Mouse (Mus musculus): Measurements from ENCODE around the gene Tlk1. TPM values are rescaled to one million over a fixed set of nuclear protein-coding genes. Genes with fewer than 3 reads are reported as not detected.

Gene Tlk1
- polyA plus RNA-seq, 1 experiment from 2014 or later: 25.0 TPM

DNA sequence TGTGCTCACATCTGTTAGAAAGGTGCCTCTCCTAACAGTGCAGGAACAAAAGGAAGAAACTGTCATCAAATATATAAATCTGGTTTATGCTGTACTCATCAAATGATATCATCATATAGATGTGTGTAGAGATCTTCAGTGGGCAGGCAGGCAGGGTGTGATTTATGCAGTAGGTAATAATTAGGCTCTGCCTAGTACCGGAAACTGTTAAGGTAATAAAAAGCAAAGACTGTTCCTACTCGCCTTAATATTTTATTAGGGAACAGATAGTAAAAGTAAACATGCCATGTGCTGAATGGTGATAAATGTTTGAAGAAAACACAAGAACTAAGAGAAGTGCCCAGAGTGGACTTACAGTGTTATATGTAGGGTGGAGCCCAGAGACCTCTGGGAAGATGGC, 143.2 kb downstream of the Tlk1 start:
- ATAC-seq (ENCODE audit: low FRiP score, low TSS enrichment): no peak
- H3K36me3 ChIP-seq (ENCODE audit: insufficient read depth, low read length): peaks cover 64% of the 10 kb centered on the region
- WGBS: 61% methylated on average over 2 of the region's 2 CpGs
- no peak overlapping the region for H3K4me3 ChIP-seq (ENCODE audit: low read length)
- H3K4me1 ChIP-seq (ENCODE audit: insufficient read depth, low read length): no peaks in the 10 kb centered on the region
- no peak overlapping the region for H3K4me2 ChIP-seq (replicated peaks; ENCODE audit: low read depth, low read length)
- no peak overlapping the region for H3K9ac ChIP-seq (replicated peaks; ENCODE audit: low read length)
- H3K27me3 ChIP-seq (ENCODE audit: insufficient read depth, low read length): no peaks in the 10 kb centered on the region
- no peaks in the 10 kb centered on the region for H3K9me3 ChIP-seq (ENCODE audit: low read length)
- H3K27ac ChIP-seq (ENCODE audit: low read length): no peak overlapping the region

DNA sequence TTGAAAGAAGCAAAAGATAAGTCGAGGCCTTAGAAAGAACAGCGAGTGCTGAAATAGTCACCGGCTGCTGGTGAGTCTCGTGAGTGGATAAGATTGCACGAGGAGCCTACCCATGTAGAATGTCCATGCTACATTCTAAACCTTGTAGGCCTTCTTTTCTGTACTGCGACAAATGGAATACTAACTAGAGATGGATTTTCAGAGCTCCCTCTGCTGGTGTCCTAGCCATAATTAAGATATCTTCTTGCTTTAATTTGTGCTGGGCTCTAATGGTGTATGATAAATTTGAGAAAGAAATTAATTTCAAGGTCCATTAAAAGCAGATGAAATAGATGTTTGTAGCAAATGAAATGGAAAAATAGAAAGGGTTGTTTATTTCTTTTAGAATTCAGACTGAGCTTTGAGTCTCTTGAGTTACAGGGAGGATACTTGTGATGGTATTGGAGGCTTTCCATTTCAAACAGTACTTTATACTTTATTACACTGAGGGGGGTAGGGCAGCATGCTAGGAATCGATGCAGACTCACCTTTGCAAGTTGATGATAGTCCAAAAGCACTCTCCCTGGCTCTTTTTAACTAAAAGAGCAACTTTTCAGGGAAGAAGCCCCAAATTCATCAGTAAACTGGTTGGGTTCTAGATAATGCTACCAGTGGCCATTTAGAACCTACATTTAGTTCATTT, 151.9 kb downstream of the Tlk1 start:
- no peak overlapping the region for H3K4me2 ChIP-seq (replicated peaks; ENCODE audit: low read depth, low read length)
- no peaks in the 10 kb centered on the region for H3K4me1 ChIP-seq (ENCODE audit: insufficient read depth, low read length)
- no peak overlapping the region for H3K4me3 ChIP-seq (ENCODE audit: low read length)
- 81% methylated on average over 7 of the region's 7 CpGs for WGBS
- no peaks in the 10 kb centered on the region for H3K9me3 ChIP-seq (ENCODE audit: low read length)
- H3K9ac ChIP-seq (replicated peaks; ENCODE audit: low read length): no peak overlapping the region
- ATAC-seq (ENCODE audit: low FRiP score, low TSS enrichment): no peak
- peaks cover 7% of the 10 kb centered on the region for H3K36me3 ChIP-seq (ENCODE audit: insufficient read depth, low read length)
- no peak overlapping the region for H3K27ac ChIP-seq (ENCODE audit: low read length)
- H3K27me3 ChIP-seq (ENCODE audit: insufficient read depth, low read length): no peaks in the 10 kb centered on the region

GRCm38 (mm10) chr2:70672476-70672875, 153.1 kb downstream of the Tlk1 start:
- Histone ChIP-seq H3K4me1 (ENCODE audit: insufficient read depth, low read length) (peaks cover 1% of the 10 kb centered on the region; the same call in 1 of the 2 replicates), H3K9ac (replicated peaks; ENCODE audit: low read length) (no peak overlapping the region), H3K9me3 (ENCODE audit: low read length) (no peaks in the 10 kb centered on the region), H3K27me3 (ENCODE audit: insufficient read depth, low read length) (no peaks in the 10 kb centered on the region), H3K36me3 (ENCODE audit: insufficient read depth, low read length) (no peaks in the 10 kb centered on the region), H3K4me2 (replicated peaks; ENCODE audit: low read depth, low read length) (no peak overlapping the region), H3K27ac (ENCODE audit: low read length) (no peak overlapping the region), H3K4me3 (ENCODE audit: low read length) (no peak overlapping the region)
- 77% methylated on average over 2 of the region's 2 CpGs for WGBS
- no peak for ATAC-seq (ENCODE audit: low FRiP score, low TSS enrichment)

DNA sequence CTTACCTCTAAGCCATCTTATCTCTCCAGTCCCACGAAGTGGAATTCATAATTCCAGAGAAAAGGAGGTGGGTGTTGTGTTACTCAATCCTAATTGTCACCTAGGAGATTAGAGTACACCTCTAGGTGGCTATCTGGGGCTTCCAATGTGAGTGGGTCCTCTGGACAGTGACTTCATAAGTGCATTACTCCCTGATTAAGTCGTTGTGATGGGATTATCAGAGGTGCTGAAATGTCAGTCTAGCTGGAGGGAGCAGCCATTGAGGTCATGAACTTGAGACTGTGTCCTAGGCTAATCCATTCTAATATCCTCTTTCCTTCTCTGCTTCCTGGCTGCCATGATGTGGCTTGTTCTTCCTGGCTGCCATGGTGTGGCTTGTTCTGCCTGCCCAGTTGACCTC, 155.6 kb downstream of the Tlk1 start:
- 54% methylated on average over 2 of the region's 2 CpGs for WGBS
- H3K4me3 ChIP-seq (ENCODE audit: low read length): no peak overlapping the region
- H3K4me2 ChIP-seq (replicated peaks; ENCODE audit: low read depth, low read length): no peak overlapping the region

GRCm38 (mm10) chr2:70669241-70669640, 156.3 kb downstream of the Tlk1 start:
- no peak overlapping the region for H3K4me2 ChIP-seq (replicated peaks; ENCODE audit: low read depth, low read length)
- H3K4me1 ChIP-seq (ENCODE audit: insufficient read depth, low read length): peaks cover 7% of the 10 kb centered on the region; the same call in 1 of the 2 replicates
- WGBS: 90% methylated on average over 2 of the region's 2 CpGs
- no peak for ATAC-seq (ENCODE audit: low FRiP score, low TSS enrichment)
- H3K9me3 ChIP-seq (ENCODE audit: low read length): no peaks in the 10 kb centered on the region
- no peak overlapping the region for H3K27ac ChIP-seq (ENCODE audit: low read length)
- H3K27me3 ChIP-seq (ENCODE audit: insufficient read depth, low read length): no peaks in the 10 kb centered on the region
- H3K36me3 ChIP-seq (ENCODE audit: insufficient read depth, low read length): 0 out of 2 replicates have a peak, but pooled peaks cover 3% of the 10 kb centered on the region
- no peak overlapping the region for H3K9ac ChIP-seq (replicated peaks; ENCODE audit: low read length)
- H3K4me3 ChIP-seq (ENCODE audit: low read length): no peak overlapping the region

More for the DNA sequence above, 155.6 kb downstream of the Tlk1 start:
- ATAC-seq (ENCODE audit: low FRiP score, low TSS enrichment): no peak
- Histone ChIP-seq H3K36me3 (ENCODE audit: insufficient read depth, low read length) (0 out of 2 replicates have a peak, but pooled peaks cover 3% of the 10 kb centered on the region), H3K27ac (ENCODE audit: low read length) (no peak overlapping the region), H3K9ac (replicated peaks; ENCODE audit: low read length) (no peak overlapping the region), H3K27me3 (ENCODE audit: insufficient read depth, low read length) (no peaks in the 10 kb centered on the region), H3K4me1 (ENCODE audit: insufficient read depth, low read length) (peaks cover 7% of the 10 kb centered on the region; the same call in 1 of the 2 replicates), H3K9me3 (ENCODE audit: low read length) (no peaks in the 10 kb centered on the region)

- no peaks in the 10 kb centered on the region for H3K9me3 ChIP-seq (ENCODE audit: low read length)
- H3K9ac ChIP-seq (replicated peaks; ENCODE audit: low read length): no peak overlapping the region
- H3K36me3 ChIP-seq (ENCODE audit: insufficient read depth, low read length): 0 out of 2 replicates have a peak, but pooled peaks cover 3% of the 10 kb centered on the region
- H3K4me2 ChIP-seq (replicated peaks; ENCODE audit: low read depth, low read length): no peak overlapping the region
- no peaks in the 10 kb centered on the region for H3K27me3 ChIP-seq (ENCODE audit: insufficient read depth, low read length)
- no peak overlapping the region for H3K27ac ChIP-seq (ENCODE audit: low read length)
- H3K4me3 ChIP-seq (ENCODE audit: low read length): no peak overlapping the region
- no peak for ATAC-seq (ENCODE audit: low FRiP score, low TSS enrichment)
- WGBS: 86% methylated on average over 7 of the region's 7 CpGs
- peaks cover 23% of the 10 kb centered on the region for H3K4me1 ChIP-seq (ENCODE audit: insufficient read depth, low read length)
Measured at GRCm38 (mm10) chr2:70667016-70667415, 158.5 kb downstream of the Tlk1 start.

DNA sequence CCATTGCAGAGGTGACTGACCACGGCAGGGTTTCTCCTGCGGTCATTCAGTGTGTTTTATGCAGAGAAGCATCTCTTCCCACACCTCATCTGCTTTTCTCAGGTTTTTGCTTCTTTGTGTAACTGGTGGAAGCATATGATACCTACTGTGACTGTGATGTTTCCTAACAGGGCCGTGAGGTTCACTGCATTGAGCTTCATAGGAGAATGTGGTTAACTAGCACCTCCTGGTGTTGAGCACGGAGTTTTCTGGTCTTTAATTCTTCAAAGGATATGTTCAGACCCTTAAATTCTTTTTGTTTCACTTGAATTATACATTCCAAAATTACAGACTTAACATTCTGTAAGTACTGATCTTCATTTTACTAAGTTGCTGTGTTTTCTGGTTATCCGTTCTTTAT, 161.8 kb downstream of the Tlk1 start:
- H3K27me3 ChIP-seq (ENCODE audit: insufficient read depth, low read length): no peaks in the 10 kb centered on the region
- no peak overlapping the region for H3K27ac ChIP-seq (ENCODE audit: low read length)
- peaks cover 28% of the 10 kb centered on the region for H3K4me1 ChIP-seq (ENCODE audit: insufficient read depth, low read length)
- no peaks in the 10 kb centered on the region for H3K9me3 ChIP-seq (ENCODE audit: low read length)
- no peak overlapping the region for H3K4me2 ChIP-seq (replicated peaks; ENCODE audit: low read depth, low read length)
- H3K9ac ChIP-seq (replicated peaks; ENCODE audit: low read length): no peak overlapping the region
- H3K4me3 ChIP-seq (ENCODE audit: low read length): no peak overlapping the region
- 0 out of 2 replicates have a peak, but pooled peaks cover 3% of the 10 kb centered on the region for H3K36me3 ChIP-seq (ENCODE audit: insufficient read depth, low read length)
- ATAC-seq (ENCODE audit: low FRiP score, low TSS enrichment): no peak
- WGBS: 75% methylated on average over 5 of the region's 5 CpGs

Other genes starting within 250 kb of the Tlk1 start
- 176 and 182 TPM in 2 replicates for gene Gorasp2, start 164.2 kb downstream of the Tlk1 start, polyA plus RNA-seq (2015; fragmentation: Nextera tagmentation; extraction: Ambion mirVana)
- 3.8 and 4.0 TPM in 2 replicates for gene Gm26558, start 163.6 kb downstream of the Tlk1 start, polyA plus RNA-seq (2015; fragmentation: Nextera tagmentation; extraction: Ambion mirVana)
- 37.7 and 39.0 TPM in 2 replicates for gene Dcaf17, start 229.6 kb upstream of the Tlk1 start, polyA plus RNA-seq (2015; fragmentation: Nextera tagmentation; extraction: Ambion mirVana)
- 17.8 and 22.9 TPM in 2 replicates for gene Mettl8, start 229.9 kb upstream of the Tlk1 start, polyA plus RNA-seq (2015; fragmentation: Nextera tagmentation; extraction: Ambion mirVana)